Mouse (Mus musculus): ENCODE results near the gene Erbb2.

DNA sequence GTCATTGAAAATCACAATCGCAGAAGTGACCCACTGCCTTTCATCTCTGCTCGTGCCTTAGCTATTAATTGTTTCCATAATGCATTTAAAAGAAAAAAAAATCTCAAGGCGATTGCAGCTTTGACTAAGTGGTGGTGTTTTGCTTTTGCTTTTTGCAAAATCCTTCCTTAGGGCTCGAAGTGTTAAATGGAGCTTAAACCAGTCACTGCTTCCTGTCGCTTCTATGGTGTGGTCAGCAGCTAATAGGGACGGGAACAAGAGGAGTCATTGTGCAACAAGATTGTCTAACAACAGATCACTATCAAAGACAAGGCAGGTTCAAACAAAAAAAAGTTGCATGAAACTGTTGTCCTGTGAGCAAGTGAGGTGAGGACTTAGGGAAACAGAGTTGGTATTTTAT lies 69.0 kb downstream of the Erbb2 start:
- no peak for TF ChIP-seq CTCF (IDR thresholded peaks at IDR 0.05; ENCODE audit: low read depth, low read length)
- no peak for TF ChIP-seq POLR2A (IDR thresholded peaks at IDR 0.05; ENCODE audit: borderline replicate concordance, low read depth, low read length)

Data from bone marrow macrophage, adult 2 months (primary cell).